In the genomic region with DNA sequence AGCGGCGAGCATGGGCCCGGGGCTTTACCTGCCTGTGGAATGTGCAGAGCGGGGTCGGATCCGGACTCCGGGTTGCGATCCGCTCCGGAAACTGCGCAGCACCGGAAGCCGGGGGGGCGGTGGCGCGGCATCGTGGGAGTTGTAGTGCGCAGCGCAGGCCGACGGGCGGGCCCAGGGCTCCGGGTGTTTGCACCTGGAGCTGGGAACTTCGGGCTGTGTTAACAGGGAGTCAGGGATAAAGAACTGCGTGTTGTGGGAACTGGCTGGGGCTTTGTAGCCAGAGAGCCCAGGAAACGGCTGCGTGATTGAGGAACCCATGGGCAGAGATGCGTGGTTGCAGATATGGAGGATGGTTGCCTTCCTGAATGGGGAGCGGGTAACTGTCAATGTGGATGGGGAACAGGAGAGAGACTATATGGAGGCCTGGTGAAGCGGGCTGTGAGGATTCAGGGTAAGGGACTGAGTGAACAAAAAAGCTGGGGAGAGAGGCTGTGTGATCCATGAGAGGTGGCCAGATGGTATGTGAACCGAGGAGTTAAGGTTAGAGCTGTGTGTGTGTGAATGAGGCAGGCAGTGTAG, we compare ENCODE assay signal across 8 mouse cellular contexts. TPM values are rescaled to one million over a fixed set of nuclear protein-coding genes. Genes with fewer than 3 reads are reported as not detected.
DNase-seq lines count a peak whose midpoint lies in the region; ATAC-seq lines count a peak whose summit lies in the region.

Gene Prdm15 (minus strand): TSS at position 110 of the 579 bp plus-strand sequence.

- WGBS in embryonic facial prominence, embryonic 11.5 days = 1% methylated on average over 31 of the region's 31 CpGs
- under 1% methylated on average over 31 of the region's 31 CpGs for WGBS in limb, embryonic 10.5 days
- WGBS in midbrain, embryonic 12.5 days = under 1% methylated on average over 31 of the region's 31 CpGs

- H3K9ac ChIP-seq in embryonic facial prominence, embryonic 11.5 days (replicated peaks; ENCODE audit: low read length) = peak within 1 kb of the TSS; percentile 99
- peak within 1 kb of the TSS; percentile 97 for H3K9ac ChIP-seq in midbrain, embryonic 12.5 days (replicated peaks)

- peak; percentile 80 for DNase-seq in 3134 (ENCODE audit: extremely low read depth, insufficient read length, low spot score)
- peak; percentile 90 for DNase-seq in adrenal gland, postnatal 25 days
- peak; percentile 89 for DNase-seq in embryonic facial prominence, embryonic 11.5 days (ENCODE audit: low spot score)
- DNase-seq in heart, adult 18-20 months = peak; percentile 91 to 93
- peak; percentile 91 for DNase-seq in kidney, adult 18-20 months
- no peak for DNase-seq in limb, embryonic 10.5 days (ENCODE audit: low spot score)
- DNase-seq in spleen, adult 12 weeks (ENCODE audit: low spot score) = peak; percentile 75

- H3K4me2 ChIP-seq in embryonic facial prominence, embryonic 11.5 days (ENCODE audit: low read depth, low read length) = peak within 1 kb of the TSS; percentile 67
- peak within 1 kb of the TSS; percentile 69 for H3K4me2 ChIP-seq in midbrain, embryonic 12.5 days (replicated peaks)

- no peaks in the 10 kb centered on the region for H3K4me1 ChIP-seq in embryonic facial prominence, embryonic 11.5 days (ENCODE audit: control insufficient read depth, insufficient read depth, low read length)
- H3K4me1 ChIP-seq in limb, embryonic 10.5 days = peaks cover 22% of the 10 kb centered on the region
- peaks cover 16% of the 10 kb centered on the region for H3K4me1 ChIP-seq in midbrain, embryonic 12.5 days

- peak within 1 kb of the TSS; percentile 91 for H3K4me3 ChIP-seq in embryonic facial prominence, embryonic 11.5 days (ENCODE audit: low read depth, low read length)
- H3K4me3 ChIP-seq in limb, embryonic 10.5 days = peak within 1 kb of the TSS; percentile 95
- H3K4me3 ChIP-seq in midbrain, embryonic 12.5 days = peak within 1 kb of the TSS; percentile 86

- H3K9me3 ChIP-seq in embryonic facial prominence, embryonic 11.5 days (replicated peaks; ENCODE audit: control insufficient read depth, low read length) = no peaks in the 10 kb centered on the region
- no peaks in the 10 kb centered on the region for H3K9me3 ChIP-seq in limb, embryonic 10.5 days (replicated peaks)
- H3K9me3 ChIP-seq in midbrain, embryonic 12.5 days = no peaks in the 10 kb centered on the region

- peak within 1 kb of the TSS; percentile 98 for H3K27ac ChIP-seq in embryonic facial prominence, embryonic 11.5 days (replicated peaks; ENCODE audit: low read depth, low read length)
- H3K27ac ChIP-seq in limb, embryonic 10.5 days = peak within 1 kb of the TSS; percentile 100
- H3K27ac ChIP-seq in midbrain, embryonic 12.5 days (replicated peaks) = peak within 1 kb of the TSS; percentile 92

- no peaks in the 10 kb centered on the region for H3K36me3 ChIP-seq in embryonic facial prominence, embryonic 11.5 days (replicated peaks; ENCODE audit: control insufficient read depth, insufficient read depth, low read depth, low read length)
- H3K36me3 ChIP-seq in limb, embryonic 10.5 days = peaks cover 26% of the 10 kb centered on the region
- H3K36me3 ChIP-seq in midbrain, embryonic 12.5 days = peaks cover 5% of the 10 kb centered on the region; the same call in 1 of the 2 replicates

- peak; percentile 86 for ATAC-seq in embryonic facial prominence, embryonic 11.5 days (replicated peaks; ENCODE audit: insufficient number of reproducible peaks, low FRiP score, low TSS enrichment, low read depth)
- peak; percentile 88 for ATAC-seq in midbrain, embryonic 12.5 days (ENCODE audit: low FRiP score, low read depth)

- H3K27me3 ChIP-seq in embryonic facial prominence, embryonic 11.5 days (ENCODE audit: control insufficient read depth, insufficient read depth, low read length) = no peaks in the 10 kb centered on the region
- no peaks in the 10 kb centered on the region for H3K27me3 ChIP-seq in limb, embryonic 10.5 days (ENCODE audit: low read depth, poor library complexity, severe bottlenecking)
- H3K27me3 ChIP-seq in midbrain, embryonic 12.5 days = no peaks in the 10 kb centered on the region

RNA-seq across cellular contexts. Expression of gene Prdm15, which starts in this region (rescaled TPM):
- total RNA-seq in adrenal gland, postnatal 25 days (2021) = 11.9 and 14.5 TPM in 2 replicates
- 10.3 and 10.7 TPM in 2 replicates for polyA plus RNA-seq in embryonic facial prominence, embryonic 11.5 days (2014; fragmentation: Nextera tagmentation; extraction: Ambion mirVana)
- total RNA-seq in heart, adult 18-20 months (2021) = 1 to 10 TPM; 5.4 to 6.0 TPM
- 14.1 and 17.1 TPM in 2 replicates for polyA plus RNA-seq in limb, embryonic 10.5 days (2016; fragmentation: Nextera tagmentation; extraction: Ambion mirVana)
- polyA plus RNA-seq in midbrain, embryonic 12.5 days (2016; fragmentation: Nextera tagmentation; extraction: Ambion mirVana) = 16.5 and 19.2 TPM in 2 replicates
